Mouse (Mus musculus): Measurements from ENCODE around the gene Cdh22. TPM values are rescaled to one million over a fixed set of nuclear protein-coding genes. Genes with fewer than 3 reads are reported as not detected.

The Cdh22 gene
- polyA plus RNA-seq, 1 experiment, result 0.80 TPM

- Histone ChIP-seq H3K27ac (ENCODE audit: control insufficient read depth, insufficient read depth, low read depth, low read length, poor library complexity) (no peak overlapping the region), H3K4me1 (ENCODE audit: control insufficient read depth, insufficient read depth, low read length) (no peaks in the 10 kb centered on the region; the same call in 1 of the 2 replicates), H3K4me3 (replicated peaks; ENCODE audit: control insufficient read depth, low read depth, low read length) (no peak overlapping the region)
- no peak for TF ChIP-seq POLR2A (IDR thresholded peaks at IDR 0.05; ENCODE audit: borderline replicate concordance, control insufficient read depth, low read depth, low read length)
- TF ChIP-seq CTCF (IDR thresholded peaks at IDR 0.05; ENCODE audit: control insufficient read depth, insufficient read depth, low read length), result no peak
- 67% methylated on average over 10 of the region's 10 CpGs for WGBS
Observed at GRCm38 (mm10) chr2:165126896-165127562, 107.6 kb downstream of the Cdh22 start.

GRCm38 (mm10) chr2:165121206-165121840, 113.3 kb downstream of the Cdh22 start:
- TF ChIP-seq POLR2A (IDR thresholded peaks at IDR 0.05; ENCODE audit: borderline replicate concordance, control insufficient read depth, low read depth, low read length) (no peak), CTCF (IDR thresholded peaks at IDR 0.05; ENCODE audit: control insufficient read depth, insufficient read depth, low read length) (no peak)
- Histone ChIP-seq H3K4me1 (ENCODE audit: control insufficient read depth, insufficient read depth, low read length) (no peaks in the 10 kb centered on the region; the same call in 1 of the 2 replicates), H3K4me3 (replicated peaks; ENCODE audit: control insufficient read depth, low read depth, low read length) (no peak overlapping the region), H3K27ac (ENCODE audit: control insufficient read depth, insufficient read depth, low read depth, low read length, poor library complexity) (no peak overlapping the region)
- 25% methylated on average over 10 of the region's 10 CpGs for WGBS

- Histone ChIP-seq H3K4me3 (replicated peaks; ENCODE audit: control insufficient read depth, low read depth, low read length) (no peak overlapping the region), H3K4me1 (ENCODE audit: control insufficient read depth, insufficient read depth, low read length) (no peaks in the 10 kb centered on the region; the same call in 1 of the 2 replicates), H3K27ac (ENCODE audit: control insufficient read depth, insufficient read depth, low read depth, low read length, poor library complexity) (no peak overlapping the region)
- WGBS, result 78% methylated on average over 9 of the region's 9 CpGs
- TF ChIP-seq CTCF (IDR thresholded peaks at IDR 0.05; ENCODE audit: control insufficient read depth, insufficient read depth, low read length) (no peak), POLR2A (IDR thresholded peaks at IDR 0.05; ENCODE audit: borderline replicate concordance, control insufficient read depth, low read depth, low read length) (no peak)
Observed at GRCm38 (mm10) chr2:165120765-165121164, 113.9 kb downstream of the Cdh22 start.

- TF ChIP-seq CTCF (IDR thresholded peaks at IDR 0.05; ENCODE audit: control insufficient read depth, insufficient read depth, low read length) (no peak), POLR2A (IDR thresholded peaks at IDR 0.05; ENCODE audit: borderline replicate concordance, control insufficient read depth, low read depth, low read length) (no peak)
- Histone ChIP-seq H3K4me1 (ENCODE audit: control insufficient read depth, insufficient read depth, low read length) (no peaks in the 10 kb centered on the region; the same call in 1 of the 2 replicates), H3K4me3 (replicated peaks; ENCODE audit: control insufficient read depth, low read depth, low read length) (no peak overlapping the region), H3K27ac (ENCODE audit: control insufficient read depth, insufficient read depth, low read depth, low read length, poor library complexity) (no peak overlapping the region)
- WGBS, result 33% methylated on average over 11 of the region's 11 CpGs
Observed at GRCm38 (mm10) chr2:165113733-165114132, 120.9 kb downstream of the Cdh22 start.

GRCm38 (mm10) chr2:165112149-165112548, 122.5 kb downstream of the Cdh22 start:
- Histone ChIP-seq H3K27ac (ENCODE audit: control insufficient read depth, insufficient read depth, low read depth, low read length, poor library complexity) (no peak overlapping the region), H3K4me3 (replicated peaks; ENCODE audit: control insufficient read depth, low read depth, low read length) (no peak overlapping the region), H3K4me1 (ENCODE audit: control insufficient read depth, insufficient read depth, low read length) (no peaks in the 10 kb centered on the region; the same call in 1 of the 2 replicates)
- under 1% methylated on average over 54 of the region's 54 CpGs for WGBS
- TF ChIP-seq CTCF (IDR thresholded peaks at IDR 0.05; ENCODE audit: control insufficient read depth, insufficient read depth, low read length), result peak; percentile 82
- no peak for TF ChIP-seq POLR2A (IDR thresholded peaks at IDR 0.05; ENCODE audit: borderline replicate concordance, control insufficient read depth, low read depth, low read length)

GRCm38 (mm10) chr2:165106585-165106984, 128.1 kb downstream of the Cdh22 start:
- 29% methylated on average over 18 of the region's 18 CpGs for WGBS
- Histone ChIP-seq H3K4me3 (replicated peaks; ENCODE audit: control insufficient read depth, low read depth, low read length) (no peak overlapping the region), H3K27ac (ENCODE audit: control insufficient read depth, insufficient read depth, low read depth, low read length, poor library complexity) (no peak overlapping the region), H3K4me1 (ENCODE audit: control insufficient read depth, insufficient read depth, low read length) (no peaks in the 10 kb centered on the region; the same call in 1 of the 2 replicates)
- no peak for TF ChIP-seq POLR2A (IDR thresholded peaks at IDR 0.05; ENCODE audit: borderline replicate concordance, control insufficient read depth, low read depth, low read length)

GRCm38 (mm10) chr2:165105513-165106079, 129.1 kb downstream of the Cdh22 start:
- TF ChIP-seq POLR2A (IDR thresholded peaks at IDR 0.05; ENCODE audit: borderline replicate concordance, control insufficient read depth, low read depth, low read length) (no peak), CTCF (IDR thresholded peaks at IDR 0.05; ENCODE audit: control insufficient read depth, insufficient read depth, low read length) (no peak)
- 74% methylated on average over 16 of the region's 16 CpGs for WGBS
- Histone ChIP-seq H3K4me3 (replicated peaks; ENCODE audit: control insufficient read depth, low read depth, low read length) (no peak overlapping the region), H3K27ac (ENCODE audit: control insufficient read depth, insufficient read depth, low read depth, low read length, poor library complexity) (no peak overlapping the region), H3K4me1 (ENCODE audit: control insufficient read depth, insufficient read depth, low read length) (no peaks in the 10 kb centered on the region; the same call in 1 of the 2 replicates)

GRCm38 (mm10) chr2:165102920-165103319, 131.7 kb downstream of the Cdh22 start:
- WGBS, result 37% methylated on average over 3 of the region's 3 CpGs
- TF ChIP-seq CTCF (IDR thresholded peaks at IDR 0.05; ENCODE audit: control insufficient read depth, insufficient read depth, low read length) (no peak), POLR2A (IDR thresholded peaks at IDR 0.05; ENCODE audit: borderline replicate concordance, control insufficient read depth, low read depth, low read length) (no peak)
- Histone ChIP-seq H3K27ac (ENCODE audit: control insufficient read depth, insufficient read depth, low read depth, low read length, poor library complexity) (no peak overlapping the region), H3K4me1 (ENCODE audit: control insufficient read depth, insufficient read depth, low read length) (no peaks in the 10 kb centered on the region; the same call in 1 of the 2 replicates), H3K4me3 (replicated peaks; ENCODE audit: control insufficient read depth, low read depth, low read length) (no peak overlapping the region)

Measured in bone marrow, adult 2 months (tissue).